Mouse (Mus musculus) hindbrain, embryonic 16.5 days (tissue): Measurements from ENCODE around the gene Slx4ip. TPM values are rescaled to one million over a fixed set of nuclear protein-coding genes. Genes with fewer than 3 reads are reported as not detected.
A peak's percentile ranks its signal among the peaks of the same experiment; 100 is the strongest.

Experiments used
- ATAC-seq: fragments of 200-750 bp; cut with Nextera tagmentation; 2 replicates; pipeline ENCODE4 v1.8.0; 2017; ENCODE audit warnings: moderate TSS enrichment, moderate library complexity
- H3K27ac ChIP-seq: fragments of 300-500 bp; sonication (generic); 2 replicates; pipeline ENCODE4 v1.5.1; 2014; ENCODE audit warnings: low read depth, mild to moderate bottlenecking, control low read depth, low read length, moderate library complexity
- H3K27me3 ChIP-seq: fragments of 300-500 bp; sonication (generic); replicated peaks from 2 replicates; pipeline ENCODE4 v1.6.1; 2014; ENCODE audit warnings: low read length; ENCODE audit not compliant: control insufficient read depth, insufficient read depth
- H3K36me3 ChIP-seq: fragments of 300-500 bp; sonication (generic); 2 replicates; pipeline ENCODE4 v1.6.1; 2014; ENCODE audit warnings: mild to moderate bottlenecking, low read length, moderate library complexity, mixed read lengths; ENCODE audit not compliant: control insufficient read depth, insufficient read depth
- H3K4me1 ChIP-seq: fragments of 300-500 bp; sonication (generic); 2 replicates; pipeline ENCODE4 v1.6.1; 2014; ENCODE audit warnings: low read depth, low read length; ENCODE audit not compliant: control insufficient read depth, insufficient read depth
- H3K4me2 ChIP-seq: fragments of 300-500 bp; sonication (generic); 2 replicates; pipeline ENCODE4 v1.6.1; 2014; ENCODE audit warnings: mild to moderate bottlenecking, low read length, control low read depth, moderate library complexity
- H3K4me3 ChIP-seq: fragments of 300-500 bp; sonication (generic); 2 replicates; pipeline ENCODE4 v1.5.1; 2014; ENCODE audit warnings: mild to moderate bottlenecking, low read length, control low read depth, moderate library complexity
- H3K9ac ChIP-seq: fragments of 300-500 bp; sonication (generic); 2 replicates; pipeline ENCODE4 v1.6.1; 2014; ENCODE audit warnings: low read depth, mild to moderate bottlenecking, control low read depth, low read length, moderate library complexity
- H3K9me3 ChIP-seq: fragments of 300-500 bp; sonication (generic); 2 replicates; pipeline ENCODE4 v1.6.1; 2014; ENCODE audit warnings: mild to moderate bottlenecking, low read length, moderate library complexity; ENCODE audit not compliant: control insufficient read depth
- WGBS: fragments of 180-500 bp; shearing (Covaris S2); extraction: QIAGEN DNeasy Blood & Tissue Kit; methylation state at CpG from one replicate; pipeline ENCODE4 v1.1.7; 2014; 5-methylcytosine and 5-hydroxymethylcytosine counted together
- polyA plus RNA-seq: library from polyadenylated mRNA; unstranded; fragments of >200 nt; fragmentation: Nextera tagmentation; extraction: Ambion mirVana; gene quantifications from 2 replicates; pipeline ENCODE4 v1.2.1, GENCODE M21; 2015

Gene Slx4ip
- polyA plus RNA-seq, 1 experiment from 2014 or later, result 10.6 TPM

DNA sequence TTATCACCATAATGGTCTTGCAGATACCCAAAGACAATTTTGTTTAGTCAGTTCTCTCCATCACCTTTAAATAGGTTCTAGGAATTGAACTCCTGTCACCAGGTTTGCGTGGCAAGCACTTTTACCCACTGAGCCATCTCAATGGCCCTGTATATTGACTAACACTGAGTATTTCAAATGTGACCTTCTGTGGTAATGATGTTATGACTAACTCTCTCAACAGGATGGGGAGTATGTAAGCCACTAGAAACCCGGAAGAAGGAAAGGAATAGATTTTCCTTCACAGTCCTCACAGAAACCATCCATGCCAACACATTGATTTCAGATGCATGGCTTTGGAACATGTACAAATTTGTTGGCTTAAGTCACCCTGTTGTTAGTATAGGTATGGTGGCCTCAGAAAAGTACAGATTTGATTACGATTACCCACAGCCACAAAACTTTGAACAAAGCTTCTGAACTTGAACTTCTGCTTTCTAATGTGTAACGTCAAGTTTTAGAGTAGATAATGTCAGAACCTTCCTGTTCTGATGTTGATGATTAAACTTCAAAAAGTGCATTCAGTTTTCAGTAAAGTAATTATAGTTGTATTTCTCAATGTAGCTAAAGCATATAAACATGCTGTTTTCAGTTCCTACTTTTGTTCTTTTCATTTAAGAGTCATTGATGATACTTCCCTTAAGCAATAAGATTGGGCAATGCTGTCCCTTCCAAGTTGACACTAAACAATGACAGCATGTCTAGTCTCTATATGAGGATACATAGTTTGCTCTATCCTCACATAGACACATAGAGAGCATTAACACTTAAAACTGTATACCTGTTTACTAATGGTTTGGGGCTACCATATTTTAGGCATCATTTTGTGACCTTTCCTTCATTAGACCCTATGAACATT, 45.6 kb downstream of the Slx4ip start:
- H3K9me3 ChIP-seq, result no peaks in the 10 kb centered on the region
- WGBS, result 94% methylated on average over 4 of the region's 4 CpGs
- no peak overlapping the region for H3K27ac ChIP-seq
- H3K27me3 ChIP-seq, result no peaks in the 10 kb centered on the region
- no peak for ATAC-seq
- no peak overlapping the region for H3K4me3 ChIP-seq
- H3K9ac ChIP-seq, result no peak overlapping the region
- H3K4me2 ChIP-seq, result no peak overlapping the region
- H3K4me1 ChIP-seq, result no peaks in the 10 kb centered on the region
- H3K36me3 ChIP-seq, result no peaks in the 10 kb centered on the region

DNA sequence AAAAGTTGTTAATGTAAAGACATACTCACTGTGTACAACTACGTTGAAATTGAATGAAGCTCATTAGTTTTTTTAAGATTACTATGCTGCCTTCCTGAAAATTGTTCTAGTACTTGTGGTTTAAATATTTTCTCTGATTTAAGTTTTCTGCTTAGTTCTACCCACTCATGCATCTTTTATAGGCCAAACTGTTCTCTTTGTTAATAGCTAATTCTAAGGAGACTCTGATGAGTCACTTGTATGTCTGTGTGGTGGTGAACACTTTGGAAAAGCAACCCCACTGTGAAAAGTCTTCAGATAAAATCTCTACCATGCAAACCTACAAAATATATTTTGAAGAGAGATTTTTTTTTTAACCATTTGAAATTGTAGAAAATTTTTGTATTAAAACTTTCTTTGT, 47.2 kb downstream of the Slx4ip start:
- no peak overlapping the region for H3K27ac ChIP-seq
- no peaks in the 10 kb centered on the region for H3K36me3 ChIP-seq
- no peak overlapping the region for H3K4me2 ChIP-seq
- no peaks in the 10 kb centered on the region for H3K9me3 ChIP-seq
- no peak overlapping the region for H3K9ac ChIP-seq
- H3K4me1 ChIP-seq, result no peaks in the 10 kb centered on the region
- 89% methylated on average over 1 of the region's 1 CpGs for WGBS
- H3K4me3 ChIP-seq, result no peak overlapping the region
- ATAC-seq, result no peak
- H3K27me3 ChIP-seq, result no peaks in the 10 kb centered on the region

DNA sequence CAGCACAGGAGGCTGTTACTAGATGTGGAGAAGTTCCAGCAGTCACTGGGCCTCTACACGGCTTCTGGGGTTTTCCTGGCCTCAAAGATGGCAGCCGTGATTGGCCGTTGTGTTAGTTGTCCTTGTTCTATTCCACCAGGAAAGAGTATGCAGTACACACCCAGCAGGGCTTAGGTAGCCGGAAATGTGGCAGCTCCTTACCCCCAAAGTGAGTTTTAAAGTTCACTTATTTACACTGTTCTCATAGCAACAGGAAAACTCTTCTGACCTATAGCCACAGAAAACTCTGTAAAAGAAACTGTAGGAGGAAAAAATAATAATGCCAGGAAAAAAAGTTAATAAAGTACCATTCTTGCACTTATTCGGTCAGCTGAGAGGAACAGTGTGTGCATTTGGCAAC, 55.3 kb downstream of the Slx4ip start:
- Histone ChIP-seq H3K27ac (no peak overlapping the region), H3K4me2 (no peak overlapping the region), H3K4me3 (no peak overlapping the region), H3K36me3 (no peaks in the 10 kb centered on the region), H3K27me3 (no peaks in the 10 kb centered on the region), H3K4me1 (no peaks in the 10 kb centered on the region), H3K9me3 (no peaks in the 10 kb centered on the region), H3K9ac (no peak overlapping the region)
- 83% methylated on average over 5 of the region's 5 CpGs for WGBS
- no peak for ATAC-seq

DNA sequence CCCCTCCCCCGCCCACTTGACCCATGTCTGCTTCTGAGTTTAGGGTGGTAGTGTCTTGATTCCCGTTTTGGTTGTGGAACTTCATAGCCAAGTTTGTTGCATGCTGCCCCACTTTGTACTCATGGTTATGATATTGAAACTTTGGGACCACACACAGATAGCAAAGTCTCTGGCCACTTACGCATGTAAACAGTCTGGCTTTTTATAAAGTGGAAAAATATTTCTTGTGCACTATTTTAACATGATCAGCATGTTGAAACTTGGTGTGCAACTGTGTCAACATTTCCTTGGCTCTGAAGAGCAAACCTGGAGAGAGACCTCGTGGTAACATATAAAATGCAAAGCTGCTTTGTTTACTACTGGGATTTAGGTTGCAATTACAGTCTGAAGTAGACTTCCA, 56.5 kb downstream of the Slx4ip start:
- no peaks in the 10 kb centered on the region for H3K9me3 ChIP-seq
- H3K4me3 ChIP-seq, result no peak overlapping the region
- H3K4me1 ChIP-seq, result no peaks in the 10 kb centered on the region
- H3K4me2 ChIP-seq, result no peak overlapping the region
- 81% methylated on average over 4 of the region's 4 CpGs for WGBS
- H3K36me3 ChIP-seq, result no peaks in the 10 kb centered on the region
- H3K27me3 ChIP-seq, result no peaks in the 10 kb centered on the region
- no peak overlapping the region for H3K9ac ChIP-seq
- no peak overlapping the region for H3K27ac ChIP-seq
- ATAC-seq, result no peak

DNA sequence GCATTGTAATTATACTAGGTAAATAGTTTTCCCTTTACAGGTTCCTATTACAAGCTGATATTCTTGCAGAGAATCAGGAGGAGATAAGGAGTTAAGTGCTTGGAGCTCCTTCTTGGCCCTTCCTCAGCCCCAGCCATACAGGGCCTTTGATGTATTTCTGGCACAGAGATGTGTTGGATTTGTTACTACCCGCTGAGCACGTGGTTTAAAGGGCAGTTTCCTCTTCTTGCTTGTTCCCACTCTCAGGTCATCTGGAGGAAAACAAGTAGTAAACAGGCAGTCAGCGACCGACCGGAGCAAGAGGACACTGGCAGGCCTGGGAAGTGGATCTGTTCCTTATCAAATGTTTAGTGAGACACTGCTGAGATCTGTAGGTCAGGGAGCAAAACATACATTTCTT, 56.9 kb downstream of the Slx4ip start:
- no peak overlapping the region for H3K4me3 ChIP-seq
- no peak overlapping the region for H3K27ac ChIP-seq
- H3K9me3 ChIP-seq, result no peaks in the 10 kb centered on the region
- no peak overlapping the region for H3K9ac ChIP-seq
- no peaks in the 10 kb centered on the region for H3K4me1 ChIP-seq
- no peaks in the 10 kb centered on the region for H3K27me3 ChIP-seq
- no peaks in the 10 kb centered on the region for H3K36me3 ChIP-seq
- WGBS, result 54% methylated on average over 5 of the region's 5 CpGs
- ATAC-seq, result peak; percentile 56; the same call in 1 of the 2 replicates
- H3K4me2 ChIP-seq, result no peak overlapping the region

DNA sequence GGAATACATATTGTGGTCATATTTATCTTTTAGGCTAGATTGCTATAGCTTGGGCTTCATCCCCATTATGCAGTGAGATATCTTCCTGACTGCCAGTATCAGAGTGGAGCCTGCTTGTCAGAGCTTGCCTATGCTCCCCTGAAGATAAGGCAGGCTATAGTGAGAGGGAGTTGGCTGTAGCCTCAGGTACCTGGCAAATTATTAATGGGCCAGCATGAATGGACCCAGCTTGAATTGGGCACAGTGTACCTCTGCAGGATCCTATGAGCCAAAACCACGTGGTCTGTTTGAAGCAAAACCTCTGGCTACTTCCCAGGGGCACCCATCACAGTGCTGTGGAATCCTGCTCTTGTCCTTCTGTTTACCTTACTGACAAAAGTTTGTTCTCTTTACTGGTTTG, 61.2 kb downstream of the Slx4ip start:
- Histone ChIP-seq H3K27ac (no peak overlapping the region), H3K4me3 (no peak overlapping the region), H3K4me2 (no peak overlapping the region), H3K9me3 (no peaks in the 10 kb centered on the region), H3K27me3 (no peaks in the 10 kb centered on the region), H3K9ac (no peak overlapping the region), H3K4me1 (peaks cover 3% of the 10 kb centered on the region; the same call in 1 of the 2 replicates), H3K36me3 (no peaks in the 10 kb centered on the region)
- 63% methylated on average over 1 of the region's 1 CpGs for WGBS
- ATAC-seq, result no peak; the same call in 1 of the 2 replicates

DNA sequence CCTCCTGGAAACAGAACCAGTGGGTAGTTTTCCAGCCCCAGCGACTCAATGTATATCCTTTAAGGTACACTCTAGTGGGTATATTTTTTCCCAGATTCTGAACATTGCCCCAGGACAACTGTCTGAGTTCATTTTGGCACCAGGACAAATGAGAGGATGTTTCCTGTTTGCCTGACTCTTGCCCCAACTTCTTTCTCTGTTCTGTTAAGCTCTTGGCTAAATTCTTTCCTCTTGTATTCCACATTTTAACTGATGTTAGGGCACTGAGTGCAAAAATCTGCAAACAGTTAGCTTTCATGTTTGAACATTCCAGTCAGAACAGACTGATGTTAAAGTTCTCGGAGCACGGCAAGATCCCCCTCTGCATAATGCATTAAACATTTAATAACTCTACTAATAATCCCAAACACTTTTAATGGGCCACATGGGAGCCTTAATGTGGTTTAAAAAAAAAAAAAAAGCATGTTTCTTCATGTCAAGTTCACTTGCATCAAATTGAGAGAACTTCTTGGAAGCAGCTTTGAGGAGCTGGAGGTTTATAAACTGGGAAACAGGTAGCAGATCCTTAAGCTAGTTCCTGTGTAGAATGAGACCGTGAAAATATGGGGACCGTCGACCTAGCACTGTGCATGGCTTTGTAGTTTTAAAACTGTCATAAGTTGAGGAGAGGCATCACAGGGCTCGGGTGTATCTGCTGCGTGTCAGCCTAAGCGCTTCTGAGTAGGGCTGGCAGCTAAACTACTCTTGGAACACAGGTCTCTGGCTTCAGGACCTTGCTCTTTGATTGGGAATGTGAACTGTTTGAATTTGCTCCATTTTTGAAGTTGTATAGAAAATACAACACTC, 64.9 kb downstream of the Slx4ip start:
- H3K27ac ChIP-seq, result no peak overlapping the region
- H3K27me3 ChIP-seq, result no peaks in the 10 kb centered on the region
- H3K36me3 ChIP-seq, result no peaks in the 10 kb centered on the region
- peaks cover 3% of the 10 kb centered on the region; the same call in 1 of the 2 replicates for H3K4me1 ChIP-seq
- H3K4me2 ChIP-seq, result no peak overlapping the region
- WGBS, result 82% methylated on average over 9 of the region's 9 CpGs
- ATAC-seq, result no peak
- no peak overlapping the region for H3K9ac ChIP-seq
- no peak overlapping the region for H3K4me3 ChIP-seq
- H3K9me3 ChIP-seq, result no peaks in the 10 kb centered on the region

DNA sequence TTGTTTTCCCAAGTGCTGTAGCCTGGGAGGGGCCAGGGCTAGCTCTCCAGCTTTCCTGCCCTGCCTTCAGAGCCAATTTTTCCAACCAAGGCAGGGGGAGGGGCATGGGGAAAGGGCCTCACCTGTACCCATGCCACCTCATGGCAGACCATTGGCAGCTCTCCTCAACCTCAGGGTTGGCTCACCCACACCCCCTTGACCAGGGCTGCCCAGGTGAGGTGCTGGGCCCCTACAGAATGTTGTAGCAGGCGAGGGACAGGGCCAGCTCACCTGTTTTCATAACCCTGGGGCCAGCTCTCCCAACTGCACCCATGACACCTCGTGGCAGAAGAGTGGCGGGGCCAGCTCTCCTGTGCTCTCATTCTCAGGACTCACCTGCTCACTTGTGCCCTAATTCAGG, 67.7 kb downstream of the Slx4ip start:
- Histone ChIP-seq H3K4me3 (no peak overlapping the region), H3K36me3 (no peaks in the 10 kb centered on the region), H3K4me1 (peaks cover 3% of the 10 kb centered on the region; the same call in 1 of the 2 replicates), H3K27ac (no peak overlapping the region), H3K9ac (no peak overlapping the region), H3K4me2 (no peak overlapping the region), H3K9me3 (no peaks in the 10 kb centered on the region), H3K27me3 (no peaks in the 10 kb centered on the region)
- no peak for ATAC-seq
- WGBS, result 97% methylated on average over 3 of the region's 3 CpGs

DNA sequence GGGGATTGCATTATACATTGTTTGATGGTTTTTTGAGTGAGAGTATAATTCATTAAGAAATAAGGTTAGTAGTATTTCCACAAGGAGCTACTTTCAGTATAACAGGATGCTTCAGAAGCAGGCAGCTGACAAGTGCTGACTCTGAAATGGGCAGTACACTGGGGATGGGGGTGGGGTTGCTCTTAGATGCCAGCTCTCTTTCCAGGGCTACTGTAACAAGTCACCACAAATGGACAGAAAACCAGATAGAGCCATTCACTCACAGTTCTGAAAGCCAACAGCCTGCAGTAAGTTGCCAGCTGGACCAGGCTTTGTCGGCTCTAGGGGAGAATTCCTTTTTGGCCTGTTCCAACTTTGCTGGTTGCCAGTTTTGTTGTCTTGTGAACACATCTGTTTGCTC, 84.8 kb downstream of the Slx4ip start:
- Histone ChIP-seq H3K27ac (no peak overlapping the region), H3K4me3 (no peak overlapping the region), H3K4me1 (no peaks in the 10 kb centered on the region), H3K9ac (no peak overlapping the region), H3K4me2 (no peak overlapping the region), H3K9me3 (no peaks in the 10 kb centered on the region), H3K36me3 (no peaks in the 10 kb centered on the region), H3K27me3 (no peaks in the 10 kb centered on the region)
- WGBS, result 55% methylated on average over 1 of the region's 1 CpGs
- peak; percentile 68; the same call in 1 of the 2 replicates for ATAC-seq
